Mouse (Mus musculus) activated CD4-positive, CD25-positive, alpha-beta regulatory T cell, adult 4 months (primary cell): ENCODE results near the gene Ap1ar. TPM values are rescaled to one million over a fixed set of nuclear protein-coding genes. Genes with fewer than 3 reads are reported as not detected.

Source experiments
- ATAC-seq: one replicate; pipeline ENCODE4 v1.8.0; 2017
- polyA plus RNA-seq, 2 experiments: library from polyadenylated mRNA; unstranded; fragments of 100-300 nt; shearing (Covaris generic); gene quantifications; one replicate each; pipeline ENCODE4 v1.2.1; 2017

Ap1ar gene
- polyA plus RNA-seq, 2 experiments from 2014 or later = 15.4 to 25.2 TPM

DNA sequence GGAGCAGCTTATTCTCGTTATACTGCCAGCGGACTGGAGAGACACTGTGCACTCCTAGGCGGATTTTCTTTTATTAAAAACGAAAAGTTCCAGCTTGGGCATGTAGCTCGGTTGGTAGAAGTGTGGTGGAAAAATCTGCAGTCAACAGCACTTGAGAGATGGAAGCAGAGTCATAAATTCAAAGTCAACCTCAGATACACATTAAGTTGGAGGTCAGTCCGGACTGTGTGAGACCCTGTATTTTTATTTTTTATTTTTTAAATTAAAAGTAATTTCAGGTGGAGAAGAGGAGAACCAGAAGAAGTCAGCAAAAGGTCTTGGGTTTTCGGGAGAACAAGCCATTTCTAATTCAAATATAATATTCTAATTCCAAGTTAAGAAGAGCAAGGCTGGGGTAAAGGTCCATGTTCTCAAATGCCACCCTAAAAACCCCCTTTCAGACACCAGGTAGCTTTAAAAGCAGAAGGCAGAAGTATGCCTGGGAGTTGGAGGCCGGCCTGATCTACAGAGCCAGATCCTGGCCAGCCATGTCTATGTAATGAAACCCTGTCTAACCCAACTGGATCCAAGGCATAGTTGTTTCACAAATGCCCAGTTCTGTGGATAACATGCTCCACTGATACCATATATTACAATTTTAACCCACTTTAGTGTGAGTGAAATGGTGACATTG lies 785 bp upstream of the Ap1ar start:
- no peak for ATAC-seq

DNA sequence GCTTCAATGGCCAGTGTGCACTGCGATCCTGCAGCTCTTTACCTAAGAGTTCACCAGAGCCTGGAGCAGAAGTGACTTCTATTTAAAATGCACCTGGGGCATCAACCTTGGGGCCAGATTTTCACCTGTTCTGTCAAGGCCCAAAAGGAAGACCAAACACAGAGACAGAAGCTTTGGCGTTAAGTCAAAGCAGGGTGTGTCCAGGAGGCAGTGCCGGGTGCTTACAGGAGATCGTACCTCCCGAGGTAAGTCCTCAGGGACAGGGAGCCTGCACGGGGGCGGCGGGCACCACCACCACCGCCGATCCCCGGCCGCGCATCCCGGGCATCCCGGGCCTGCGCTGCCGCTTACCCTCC lies 547 bp downstream of the Ap1ar start:
- ATAC-seq = no peak

DNA sequence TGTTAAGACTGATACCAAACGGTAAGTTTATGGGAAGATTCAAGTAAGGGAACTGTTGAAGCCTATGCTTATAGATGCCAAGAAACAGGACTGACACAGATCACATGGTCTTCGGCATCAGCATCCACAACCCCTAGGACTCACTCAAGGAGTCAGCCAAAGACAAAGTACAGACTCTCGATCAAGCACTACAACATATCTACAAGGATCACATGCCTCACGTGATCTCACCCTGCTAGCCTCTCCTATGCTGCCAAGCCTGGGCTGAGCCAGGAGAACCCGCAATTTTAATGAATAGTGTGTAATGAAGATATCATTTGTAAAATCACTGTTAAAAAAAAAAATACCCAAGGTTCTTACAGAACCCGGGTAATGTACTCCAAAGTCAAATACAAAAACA lies 1.7 kb downstream of the Ap1ar start:
- ATAC-seq = no peak

DNA sequence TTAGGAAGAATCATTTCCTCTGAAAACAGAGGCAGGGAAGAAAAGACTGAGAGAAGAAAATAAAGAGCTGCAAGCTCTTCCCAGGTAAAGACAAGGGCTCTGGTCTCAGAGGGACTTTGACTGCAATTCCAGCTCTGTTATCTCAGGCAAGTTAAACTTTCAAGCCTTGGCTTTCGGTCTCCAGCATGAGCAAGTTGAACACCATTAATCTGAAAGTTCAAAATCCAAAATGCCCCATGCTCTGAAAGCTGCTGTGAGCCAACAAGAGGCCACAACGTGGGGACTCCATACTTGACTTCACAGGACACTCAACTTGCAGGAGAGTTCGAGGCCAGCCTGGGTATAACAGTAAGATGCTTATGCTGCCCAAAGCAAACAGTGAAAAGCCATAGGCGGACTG lies 3.3 kb downstream of the Ap1ar start:
- ATAC-seq = no peak

DNA sequence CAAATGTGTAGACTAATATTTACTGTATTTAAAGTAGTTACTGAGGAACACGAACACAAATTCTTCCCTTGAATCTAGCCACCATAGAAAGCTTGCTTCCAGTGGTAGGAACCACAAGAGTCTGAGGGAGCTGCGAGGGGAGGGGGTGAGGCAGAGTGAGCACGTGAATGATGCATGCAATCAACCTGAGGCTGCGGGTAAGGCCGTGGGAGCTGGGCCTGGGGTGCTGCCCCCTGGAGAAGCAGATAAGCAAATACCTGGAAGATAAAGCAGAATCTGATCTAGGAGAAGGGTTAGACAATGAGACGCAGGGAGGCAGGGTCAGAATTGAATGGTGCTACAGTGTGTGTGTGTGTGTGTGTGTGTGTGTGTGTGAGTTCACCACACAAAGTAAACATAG lies 6.2 kb downstream of the Ap1ar start:
- ATAC-seq = no peak

DNA sequence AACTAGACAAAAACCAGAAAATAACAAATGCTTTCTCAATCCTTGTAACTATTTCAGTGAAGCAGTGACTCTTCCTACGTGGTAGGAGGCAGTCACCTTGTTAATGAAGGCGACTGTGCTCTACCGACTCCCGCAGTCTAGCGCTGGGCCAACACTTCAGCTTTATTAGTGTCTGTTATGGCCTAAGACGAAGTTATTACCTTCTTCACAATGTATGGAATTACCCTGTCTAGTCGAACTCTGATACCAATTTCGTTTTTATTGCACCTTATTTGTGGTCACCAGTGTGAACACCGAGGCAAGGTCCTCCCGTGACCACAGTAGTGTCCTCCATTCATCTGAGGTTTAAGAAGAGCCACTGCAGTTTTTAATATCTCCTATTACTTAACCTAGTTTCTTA lies 7.1 kb downstream of the Ap1ar start:
- no peak for ATAC-seq

DNA sequence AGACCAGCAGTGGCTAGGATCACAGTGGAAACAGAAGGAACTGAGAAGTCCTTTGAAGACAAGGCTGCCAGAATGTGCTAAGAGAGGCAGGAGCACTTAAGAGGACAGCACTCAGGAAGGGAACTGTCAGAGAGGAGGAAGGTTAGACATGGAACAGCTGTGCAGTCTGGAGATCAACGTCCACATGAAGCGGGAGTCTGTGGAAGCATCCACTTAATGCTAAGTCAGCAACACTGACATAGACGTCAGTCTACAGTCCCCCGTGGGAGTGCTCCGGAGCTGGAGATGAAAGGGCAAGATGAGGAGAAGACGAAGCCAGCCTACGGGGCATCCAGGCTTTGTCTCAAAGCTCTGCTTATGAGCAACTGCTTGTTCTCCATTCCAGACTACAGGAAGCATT lies 10.2 kb downstream of the Ap1ar start:
- ATAC-seq = no peak

DNA sequence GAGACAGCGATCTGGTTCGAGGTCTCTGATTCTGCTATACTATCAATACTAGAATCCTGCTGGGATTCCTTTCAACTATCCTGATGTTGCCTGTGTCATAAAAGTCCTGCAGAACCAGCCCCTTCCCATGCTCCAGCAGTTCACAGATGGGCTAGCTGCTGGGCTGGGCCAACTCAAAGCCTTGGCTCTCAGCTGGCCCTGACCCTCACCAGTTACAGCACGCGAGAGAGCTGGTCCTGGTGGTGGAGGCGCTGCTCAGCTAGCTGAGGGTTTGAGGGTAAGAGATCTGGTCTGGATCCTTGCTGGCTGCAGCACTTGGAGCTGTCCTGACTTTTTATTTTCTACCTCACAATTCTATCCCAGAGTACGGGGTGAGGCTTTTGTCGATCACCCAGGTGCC lies 10.8 kb downstream of the Ap1ar start:
- ATAC-seq = no peak

DNA sequence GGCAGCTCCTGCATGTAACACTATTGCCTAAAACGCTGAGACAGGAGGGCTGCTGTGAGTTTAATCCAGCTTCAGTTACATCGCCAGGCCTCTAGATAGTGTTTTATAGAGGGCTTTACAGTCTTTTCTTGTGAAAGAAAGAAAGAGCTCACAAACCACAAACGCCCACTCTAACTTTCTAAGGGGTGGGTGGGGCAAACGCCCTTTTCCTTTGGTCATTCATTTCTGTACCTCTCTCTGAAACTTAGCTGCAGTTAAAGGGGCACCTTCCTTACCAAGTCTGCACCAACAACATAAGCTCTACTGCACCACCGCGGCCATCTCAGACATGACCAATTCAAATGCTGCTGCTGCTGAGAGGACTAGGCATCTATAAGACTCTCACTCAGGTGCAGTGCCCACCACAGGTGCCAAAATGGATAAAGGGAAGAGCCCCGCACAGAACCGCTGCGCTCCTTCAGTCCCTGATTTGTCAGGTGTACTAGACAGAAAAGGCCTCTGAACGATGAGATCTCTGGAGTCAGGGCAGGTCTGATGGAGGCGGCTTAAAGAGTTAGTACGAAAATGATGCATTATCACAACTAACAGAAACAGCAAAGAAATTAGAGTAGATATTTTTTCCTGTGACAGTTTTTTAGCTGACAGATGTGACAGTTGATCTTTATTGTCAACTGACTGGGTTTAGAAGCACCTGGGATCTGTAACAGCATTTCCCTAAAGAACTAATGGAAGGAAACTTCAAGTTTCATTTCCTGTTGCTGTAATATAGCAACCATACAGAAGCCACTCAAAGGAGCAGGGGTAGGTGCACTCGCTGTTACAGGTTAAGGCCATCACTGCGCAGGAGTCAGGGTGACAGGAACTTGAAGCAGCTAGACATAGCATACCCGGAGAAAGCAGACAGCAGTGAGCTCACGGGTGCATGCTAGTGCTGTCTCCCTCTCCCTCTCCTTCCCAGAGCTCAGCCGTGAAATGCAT lies 13.1 kb downstream of the Ap1ar start:
- ATAC-seq = peak; percentile 93

DNA sequence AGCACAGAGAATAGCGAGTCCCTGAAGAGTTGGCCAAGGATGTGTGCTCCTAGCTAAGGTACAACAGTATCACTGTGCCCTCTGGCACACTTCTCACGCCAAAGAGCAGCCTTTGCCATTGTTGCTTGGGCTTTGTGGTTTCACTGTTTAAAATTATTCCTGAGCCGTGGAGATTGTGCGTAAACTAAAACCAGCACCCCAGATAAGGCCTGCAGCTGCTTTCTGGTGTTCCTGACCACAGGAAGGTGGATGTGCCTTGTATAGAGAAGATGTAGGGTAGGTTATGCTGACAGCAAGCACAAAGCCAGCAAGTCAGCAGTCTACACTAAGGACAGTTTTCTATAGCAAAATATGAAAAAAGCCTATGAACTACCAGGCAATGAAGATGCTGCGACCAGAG lies 16.1 kb downstream of the Ap1ar start:
- no peak for ATAC-seq

DNA sequence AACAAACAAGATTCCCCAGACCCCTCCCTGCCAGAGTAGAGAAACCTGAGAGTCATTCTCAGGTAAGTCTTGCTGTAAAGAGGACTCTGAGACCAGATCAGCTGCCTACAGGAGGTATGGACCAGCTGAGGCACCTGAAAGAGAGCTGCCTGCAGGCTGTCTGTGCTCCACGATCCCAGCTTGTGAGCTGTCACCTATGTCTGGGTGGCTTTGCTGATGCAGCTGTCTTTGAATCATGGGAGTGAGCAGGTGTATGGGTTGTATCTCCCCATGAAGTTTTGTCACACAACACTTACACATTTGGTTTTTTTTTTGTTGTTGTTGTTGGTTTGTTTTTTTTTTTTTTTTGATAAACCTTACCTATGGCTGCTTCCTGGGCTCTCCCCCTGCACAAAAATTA lies 16.9 kb downstream of the Ap1ar start:
- ATAC-seq = no peak

DNA sequence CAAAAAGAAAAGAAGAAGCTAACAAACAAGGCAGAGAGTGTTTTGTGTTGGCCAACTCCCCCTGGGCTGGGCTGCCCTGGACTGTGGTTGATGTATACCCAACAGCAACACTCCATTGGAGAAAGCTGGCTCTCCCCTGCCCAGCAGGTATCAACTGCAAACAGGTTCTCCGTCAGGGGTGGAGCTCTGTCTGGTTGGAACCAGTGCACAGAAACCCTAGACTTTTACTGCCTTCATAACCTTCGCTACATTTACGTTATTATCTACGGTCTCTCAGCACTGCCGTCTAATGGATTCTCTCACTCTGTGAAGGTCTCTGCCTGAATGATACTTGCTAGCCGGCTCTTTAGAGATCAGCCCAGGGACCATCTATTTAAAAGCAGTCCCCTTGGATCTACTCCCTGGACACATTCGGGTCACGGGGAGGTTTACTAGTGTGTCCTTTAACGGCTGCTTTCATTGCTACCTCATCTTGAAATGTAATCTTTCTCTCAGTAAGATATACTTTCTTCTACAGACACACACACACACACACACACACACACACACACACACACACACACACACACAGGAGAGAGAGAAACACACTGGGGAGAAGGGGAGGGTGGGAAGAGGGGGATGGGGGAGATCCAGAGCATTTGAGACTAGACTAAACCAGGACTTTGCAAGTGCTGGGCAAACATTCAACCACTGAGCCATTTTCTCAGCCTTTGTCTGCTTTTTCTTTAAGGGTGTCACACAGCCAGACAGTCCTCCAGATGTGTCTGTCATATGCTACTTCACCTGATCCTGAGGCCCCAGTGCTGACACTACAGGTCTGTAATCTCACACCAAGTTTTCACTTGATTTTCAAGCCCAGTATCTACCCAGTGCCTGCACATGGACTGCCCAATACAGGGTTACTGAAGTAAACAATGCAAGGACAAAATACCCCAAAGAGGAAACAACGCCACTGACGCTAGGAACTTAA lies 18.3 kb downstream of the Ap1ar start:
- no peak for ATAC-seq

DNA sequence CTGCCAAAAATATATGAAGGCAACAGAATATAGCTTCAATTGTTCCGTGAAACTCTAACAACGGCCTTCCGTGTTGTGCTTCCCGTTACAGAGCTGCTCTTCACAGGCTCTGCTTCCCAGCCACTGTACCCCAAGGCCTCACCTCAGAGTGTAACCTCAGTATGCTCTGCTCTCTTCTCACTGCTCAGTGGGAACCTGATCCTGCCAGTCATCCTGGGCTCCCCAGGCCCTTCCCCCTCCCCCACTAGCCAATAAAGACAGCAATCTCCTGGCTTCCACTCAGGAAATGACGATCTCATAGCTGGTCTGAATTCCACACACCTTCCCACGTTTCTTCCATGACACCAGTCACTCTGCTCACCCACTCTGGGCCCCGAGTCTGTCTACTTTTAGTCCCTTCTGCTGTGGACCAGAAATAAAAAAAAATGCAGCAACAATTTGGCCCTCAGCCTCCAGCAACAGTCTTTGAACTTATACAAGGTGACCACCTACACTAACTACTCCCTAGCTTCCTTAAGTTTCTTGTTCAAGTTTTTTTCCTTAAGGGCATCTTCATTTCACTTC lies 20.1 kb downstream of the Ap1ar start:
- ATAC-seq = no peak

DNA sequence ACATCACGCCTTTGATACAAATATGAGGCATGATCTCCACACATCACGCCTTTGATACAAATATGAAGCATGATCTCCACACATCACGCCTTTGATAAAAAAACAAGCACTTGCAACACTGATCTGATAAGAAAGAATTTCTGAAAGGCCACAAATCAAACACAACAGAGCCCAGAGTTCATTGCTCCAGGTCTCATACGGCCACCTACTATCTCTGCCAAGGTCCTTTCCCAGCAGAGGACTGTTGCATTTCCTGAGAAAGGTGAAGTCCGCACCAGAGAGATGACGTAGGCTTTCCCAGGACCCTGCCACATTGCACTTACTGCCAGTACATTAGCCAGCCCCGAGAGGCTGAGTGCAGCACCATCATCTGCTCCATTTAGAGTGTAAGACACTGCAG lies 28.2 kb downstream of the Ap1ar start:
- no peak for ATAC-seq

DNA sequence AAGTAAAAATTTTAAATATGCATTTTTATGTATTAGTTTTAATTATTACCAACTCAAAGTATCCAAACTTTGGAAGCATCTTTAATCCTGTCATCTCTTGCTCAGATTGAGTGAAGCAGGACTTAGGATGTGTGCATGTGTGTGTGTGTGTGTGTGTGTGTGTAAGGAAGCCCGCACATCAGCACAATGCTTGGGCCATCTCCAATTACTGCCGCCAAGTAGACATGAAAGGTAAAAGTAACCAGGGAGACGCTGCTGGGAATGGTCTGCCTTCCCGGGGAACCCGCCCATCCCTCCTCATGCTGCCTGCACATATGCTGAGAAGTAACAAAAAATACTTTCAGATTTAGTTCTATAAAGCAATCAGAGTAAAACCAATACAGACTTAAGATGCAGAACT lies 29.5 kb downstream of the Ap1ar start:
- no peak for ATAC-seq

DNA sequence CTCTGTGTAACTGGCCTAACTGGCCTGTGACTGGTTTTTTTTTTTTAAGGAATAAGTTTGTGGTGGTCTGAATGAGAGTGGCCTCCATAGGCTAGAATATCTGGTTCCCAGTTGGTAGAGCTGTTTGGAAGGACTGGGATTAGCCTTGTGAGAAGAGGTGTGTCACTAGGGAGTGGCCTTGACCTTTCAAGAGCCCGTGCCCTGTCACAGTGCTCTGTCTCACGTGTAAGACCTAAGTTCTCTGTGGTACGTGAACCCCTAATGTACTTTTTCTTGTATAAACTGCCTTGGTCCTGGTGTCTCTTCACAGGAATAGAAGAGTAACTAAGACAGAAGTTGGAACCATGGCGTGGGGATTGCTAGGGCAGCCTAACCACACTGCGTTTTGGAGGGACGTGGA lies 31.3 kb downstream of the Ap1ar start:
- no peak for ATAC-seq

DNA sequence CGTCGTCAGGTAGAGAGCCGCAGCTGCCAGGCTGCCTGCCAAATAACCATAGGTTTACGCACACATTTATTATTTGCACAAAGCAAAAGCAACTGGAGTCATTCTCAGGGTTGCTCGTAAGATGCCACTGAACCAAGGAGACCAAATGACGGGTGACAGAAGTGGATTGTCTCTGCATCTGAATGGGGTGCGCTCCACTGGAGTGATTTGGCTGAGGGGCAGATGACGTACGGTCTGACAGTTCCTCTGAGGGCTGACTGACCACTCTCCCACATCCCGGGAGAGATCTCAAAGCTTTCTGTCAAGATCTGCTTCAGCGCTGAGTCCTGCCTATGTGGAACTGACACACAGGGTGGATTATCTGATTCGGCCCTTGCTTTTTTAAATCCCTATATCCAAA lies 32.3 kb downstream of the Ap1ar start:
- no peak for ATAC-seq

DNA sequence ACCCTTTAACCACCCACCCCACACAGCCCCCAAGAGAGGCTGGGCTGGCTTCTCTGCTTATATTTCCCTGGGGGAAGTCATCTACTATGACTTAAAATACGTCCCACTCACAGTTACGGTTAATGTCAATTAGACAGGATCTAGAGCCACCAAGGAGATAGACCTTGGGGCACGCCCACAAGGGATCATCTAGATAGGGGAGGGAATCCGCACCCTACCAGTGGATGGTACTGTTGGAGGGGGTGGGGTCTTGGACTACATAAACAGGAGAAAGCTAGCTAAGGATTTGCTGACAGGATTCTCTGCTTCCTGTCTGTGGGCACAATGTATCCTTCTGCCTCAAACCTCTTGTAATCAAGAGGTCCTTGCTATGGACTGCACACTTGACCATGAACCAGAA lies 32.9 kb downstream of the Ap1ar start:
- no peak for ATAC-seq

DNA sequence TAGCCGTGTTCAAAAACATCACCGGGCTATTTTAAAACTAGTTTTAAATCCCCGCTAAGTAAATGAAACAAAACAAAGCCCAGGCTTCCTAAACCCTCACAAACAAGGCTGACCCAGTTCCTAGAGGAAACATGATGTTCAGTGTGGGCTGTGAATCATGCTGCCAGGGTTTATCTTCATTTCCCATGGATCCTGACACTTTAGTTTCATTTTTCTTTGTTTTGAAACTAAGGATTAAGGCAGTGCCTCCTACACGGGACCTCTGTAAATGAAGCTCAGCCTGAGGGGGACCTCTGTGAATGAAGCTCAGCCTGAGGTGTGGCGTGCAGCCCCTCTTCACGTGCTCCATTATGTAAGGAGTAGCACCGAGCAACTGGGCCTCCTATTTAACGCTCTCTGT lies 34.5 kb downstream of the Ap1ar start:
- no peak for ATAC-seq

DNA sequence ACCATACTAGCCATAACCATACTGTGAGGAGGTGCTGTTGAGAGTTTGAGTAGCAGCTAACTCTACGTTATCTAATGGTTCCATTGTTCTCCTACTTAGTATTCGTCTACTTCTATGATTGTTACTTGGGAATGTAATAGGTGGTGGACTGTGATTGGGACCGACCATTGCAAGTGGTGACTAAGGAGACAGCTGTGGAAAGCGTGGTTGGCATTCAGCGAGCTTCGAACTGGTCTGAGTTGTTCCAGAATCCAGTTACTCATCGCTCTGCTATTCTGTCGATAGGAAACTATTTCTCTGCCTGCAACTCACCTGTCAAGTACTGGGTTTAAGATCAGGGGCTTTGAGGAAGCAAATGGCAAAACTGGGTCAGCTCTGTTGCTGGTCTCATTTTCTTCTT lies 36.2 kb downstream of the Ap1ar start:
- ATAC-seq = no peak

DNA sequence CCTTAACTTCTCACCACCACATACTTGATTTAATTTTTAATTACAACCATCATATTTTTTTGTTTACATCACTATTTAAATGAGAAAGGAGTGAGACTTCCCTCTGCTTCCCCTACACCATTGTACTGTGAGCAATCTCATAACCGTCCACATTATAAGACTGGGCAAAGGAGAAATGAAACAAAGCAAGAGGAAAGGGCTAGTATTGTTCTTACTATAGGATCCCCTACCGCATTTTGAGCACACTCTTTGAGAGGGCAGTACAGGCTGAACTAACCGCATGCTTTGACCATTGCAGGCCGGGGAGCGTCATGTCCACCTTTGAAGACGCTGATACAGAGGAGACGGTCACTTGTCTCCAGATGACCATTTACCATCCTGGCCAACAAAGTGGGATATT lies 41.1 kb downstream of the Ap1ar start:
- ATAC-seq = no peak

DNA sequence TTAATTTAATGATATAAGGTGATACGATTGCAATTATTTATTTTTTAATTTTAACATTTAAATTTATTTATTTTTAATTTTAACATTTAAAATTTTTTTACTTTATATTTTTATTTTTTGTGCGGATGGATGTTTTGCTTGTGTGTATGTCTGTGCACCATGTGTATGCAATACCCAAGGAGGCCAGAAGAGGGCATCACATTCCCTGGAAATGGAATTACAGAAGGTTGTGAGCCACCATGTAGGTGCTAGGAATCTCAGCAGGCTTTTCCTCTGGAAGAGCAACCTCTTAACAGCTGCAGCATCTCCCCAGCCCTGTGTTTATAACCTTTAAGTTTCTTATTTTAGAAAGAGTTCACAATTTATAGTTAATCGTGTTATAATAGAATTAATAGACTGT lies 41.6 kb downstream of the Ap1ar start:
- no peak for ATAC-seq

DNA sequence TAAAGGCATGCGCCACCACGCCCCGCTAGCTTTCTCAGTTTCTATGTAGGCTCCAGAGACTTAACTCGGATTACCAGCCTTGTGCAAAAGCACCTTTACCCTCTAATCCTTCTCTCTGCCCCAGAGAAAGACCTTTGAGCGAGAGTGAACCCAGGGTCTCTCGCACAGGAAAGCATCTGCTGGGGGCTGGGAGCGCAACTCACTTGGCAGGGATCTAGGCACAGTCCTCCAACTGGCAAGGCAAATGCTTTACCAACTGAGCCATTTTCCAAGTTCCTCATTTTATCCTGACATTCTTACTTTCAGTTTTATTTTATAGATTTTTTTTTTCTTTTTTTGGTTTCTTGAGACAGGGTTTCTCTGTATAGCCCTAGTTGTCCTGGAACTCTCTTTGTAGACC lies 44.3 kb downstream of the Ap1ar start:
- no peak for ATAC-seq
